Comparison of ENCODE assay signal across 27 mouse cellular contexts in genomic region chr6:130419158-130419557, GRCm38 (mm10). TPM values are rescaled to one million over a fixed set of nuclear protein-coding genes. Genes with fewer than 3 reads are reported as not detected.
DNase-seq lines count a peak whose midpoint lies in the region; ATAC-seq and TF ChIP-seq lines count a peak whose summit lies in the region.
"Had no signal": no experiment of that assay in that cellular context is flagged by ENCODE, and none has a peak within 500 bp of the region (broad histone marks: within the 10 kb centered on the region; RNA-seq: fewer than 3 reads in every experiment).

No protein-coding gene starts in this region.

- TF ChIP-seq CTCF in MEL (IDR thresholded peaks at IDR 0.05 in 2 of 3, conservative IDR thresholded peaks at IDR 0.05 in 1 of 3; ENCODE audit: control insufficient read depth in 1 of 3, insufficient read depth in 1 of 3, low read depth in 2 of 3, low read length in 3 of 3, poor library complexity in 1 of 3, severe bottlenecking in 1 of 3): no peak

- no peak for DNase-seq in MEL (ENCODE audit: low read depth, low spot score)
- no peak for DNase-seq in left cerebral cortex, postnatal 10 days (ENCODE audit: extremely low spot score in 1 of 2, low spot score in 2 of 2)
- no peak for DNase-seq in left cerebral cortex, postnatal 25 days (ENCODE audit: low spot score in 2 of 2)
- DNase-seq: adrenal gland, adult 8-10 months; adrenal gland, postnatal 14 days; adrenal gland, postnatal 36 days; B cell, adult 2 months; cerebellum, adult 11-12 months; cerebellum, adult 8-10 months; cerebellum, adult 9-11 months; cerebellum, postnatal 14 days; cerebellum, postnatal 36 days; forebrain, postnatal 0 days had no signal

- H3K9me3 ChIP-seq in MEL (replicated peaks; ENCODE audit: insufficient read depth, low read length): no peaks in the 10 kb centered on the region

- TF ChIP-seq POLR2A in MEL (IDR thresholded peaks at IDR 0.05; ENCODE audit: control insufficient read depth in 1 of 2, insufficient read depth in 1 of 2, low read depth in 1 of 2, low read length in 2 of 2, poor library complexity in 1 of 2): no peak

- H3K4me1 ChIP-seq in MEL (ENCODE audit: control insufficient read depth in 1 of 2, insufficient read depth in 2 of 2, low read length in 2 of 2): no peaks in the 10 kb centered on the region
- H3K4me1 ChIP-seq: embryonic facial prominence, embryonic 10.5 days; embryonic facial prominence, embryonic 12.5 days; forebrain, embryonic 13.5 days; forebrain, embryonic 15.5 days had no signal

- H3K4me3 ChIP-seq in MEL (ENCODE audit: control insufficient read depth in 1 of 2, insufficient read depth in 1 of 2, low read depth in 2 of 2, low read length in 2 of 2): no peak overlapping the region
- H3K4me3 ChIP-seq: embryonic facial prominence, embryonic 10.5 days; embryonic facial prominence, embryonic 12.5 days; forebrain, embryonic 13.5 days; forebrain, embryonic 15.5 days had no signal

- no peak for TF ChIP-seq EP300 in MEL (IDR thresholded peaks at IDR 0.05; ENCODE audit: low read depth in 1 of 2, low read length in 2 of 2)

- TF ChIP-seq RAD21 in MEL (IDR thresholded peaks at IDR 0.05; ENCODE audit: low read depth, low read length): no peak

- H3K27ac ChIP-seq in MEL (ENCODE audit: control insufficient read depth, low read depth, low read length): no peak overlapping the region
- H3K27ac ChIP-seq: embryonic facial prominence, embryonic 10.5 days; embryonic facial prominence, embryonic 12.5 days; forebrain, embryonic 13.5 days; forebrain, embryonic 15.5 days had no signal

- no peaks in the 10 kb centered on the region for H3K36me3 ChIP-seq in MEL (ENCODE audit: control insufficient read depth in 1 of 2, insufficient read depth in 2 of 2, low read length in 2 of 2)
- H3K36me3 ChIP-seq: embryonic facial prominence, embryonic 10.5 days; embryonic facial prominence, embryonic 12.5 days; forebrain, embryonic 15.5 days had no signal

- H3K79me2 ChIP-seq in MEL (ENCODE audit: control insufficient read depth, insufficient read depth, low read length, poor library complexity): no peaks in the 10 kb centered on the region

- no peaks in the 10 kb centered on the region for H3K27me3 ChIP-seq in MEL (ENCODE audit: control insufficient read depth in 1 of 2, insufficient read depth in 2 of 2, low read length in 2 of 2)
- H3K27me3 ChIP-seq: embryonic facial prominence, embryonic 12.5 days; forebrain, embryonic 13.5 days; forebrain, embryonic 15.5 days; Patski had no signal

- ATAC-seq in megakaryocyte, adult 5-6 weeks (ENCODE audit: poor library complexity, severe bottlenecking): peak; percentile 49
- peak; percentile 59; the same call in 1 of the 2 replicates for ATAC-seq in megakaryocyte-erythroid progenitor cell, adult 5-6 weeks (replicated peaks; ENCODE audit: low FRiP score, low TSS enrichment, poor library complexity, severe bottlenecking)
- no peak for ATAC-seq in CD4-positive, CD25-positive, alpha-beta regulatory T cell, adult 4 months
- ATAC-seq: activated CD4-positive, CD25-positive, alpha-beta regulatory T cell, adult 4 months; forebrain, embryonic 13.5 days; forebrain, embryonic 15.5 days; forebrain, postnatal 0 days; Patski had no signal

- no peak overlapping the region for H3K9ac ChIP-seq in MEL (ENCODE audit: control insufficient read depth, low read depth, low read length, poor library complexity, severe bottlenecking)
- H3K9ac ChIP-seq: embryonic facial prominence, embryonic 12.5 days; forebrain, embryonic 13.5 days; forebrain, embryonic 15.5 days; forebrain, postnatal 0 days had no signal

- intact Hi-C loops in left cerebral cortex, postnatal 10 days (cut with DNase I): no loop called here
- intact Hi-C loops in left cerebral cortex, postnatal 25 days (cut with DNase I): no loop called here

TF ChIP-seq in MEL, 35 proteins besides CTCF, POLR2A, EP300 and RAD21:
- TF ChIP-seq ZKSCAN1 (IDR thresholded peaks at IDR 0.05; ENCODE audit: low read depth, low read length) (no peak), BHLHE40 (IDR thresholded peaks at IDR 0.05; ENCODE audit: borderline replicate concordance, low read depth, low read length) (0 out of 2 replicates have a peak, but pooled peaks have one; percentile 8)

RNA-seq across cellular contexts. Expression of gene Klra1, which starts 32.5 kb away (rescaled TPM):
- total RNA-seq in MEL (2012; rRNA removed): 0.12 TPM in 1 of 2 replicates, not detected in the other
- under 1 TPM in 1 of 2 experiments, not detected in 1; 0.10 TPM for polyA plus RNA-seq in MEL (2012; ENCODE audit: insufficient read depth in 1 of 2, insufficient read length in 2 of 2, low read depth in 1 of 2, low replicate concordance in 2 of 2, missing spikeins in 1 of 2)
- 1.4 and 2.7 TPM in 2 replicates for total RNA-seq in megakaryocyte, adult 5-6 weeks (2015)
- total RNA-seq in megakaryocyte, adult 5-6 weeks (2017): 1.8 and 2.3 TPM in 2 replicates
- not detected in 2 replicates for total RNA-seq in megakaryocyte-erythroid progenitor cell, adult 5-6 weeks (2014; fragmentation: Nextera tagmentation)
- total RNA-seq in megakaryocyte-erythroid progenitor cell, adult 5-6 weeks (2017): 1.6 and 1.9 TPM in 2 replicates
- total RNA-seq in left cerebral cortex, postnatal 10 days (2021): not detected
- polyA plus RNA-seq in CD4-positive, CD25-positive, alpha-beta regulatory T cell, adult 4 months (2017; shearing (Covaris generic)): not detected
- not detected for total RNA-seq in left cerebral cortex, postnatal 25 days (2021)
- total RNA-seq: adrenal gland, adult 18-20 months; adrenal gland, postnatal 14 days; adrenal gland, postnatal 36 days; ES-E14; forebrain, postnatal 0 days had no signal
- polyA plus RNA-seq: activated CD4-positive, CD25-positive, alpha-beta regulatory T cell, adult 4 months; cortical plate, adult 2 months; embryonic facial prominence, embryonic 10.5 days; embryonic facial prominence, embryonic 12.5 days; embryonic facial prominence, embryonic 14.5 days; forebrain, embryonic 11.5 days; forebrain, embryonic 13.5 days; forebrain, embryonic 15.5 days; forebrain, postnatal 0 days; Patski had no signal
